Mouse (Mus musculus): ENCODE data around the gene Rnd1. TPM values are rescaled to one million over a fixed set of nuclear protein-coding genes. Genes with fewer than 3 reads are reported as not detected.

Gene Rnd1
- total RNA-seq, 2 experiments from 2014 or later = 6.4 to 6.9 TPM

- Histone ChIP-seq H3K4me3 (peak overlapping the region; percentile 71), H3K27ac (peak overlapping the region; percentile 67; the same call in 1 of the 2 replicates)
- no peak for TF ChIP-seq CTCF (conservative IDR thresholded peaks at IDR 0.05)
- DNase-seq (ENCODE audit: low spot score in 2 of 2) = no peak
These were observed 2.8 kb downstream of the Rnd1 start for GRCm38 (mm10) chr15:98674284-98674993.

GRCm38 (mm10) chr15:98673732-98674131 is 3.5 kb downstream of the Rnd1 start:
- H3K27ac ChIP-seq = no peak overlapping the region

GRCm38 (mm10) chr15:98672592-98672991 is 4.7 kb downstream of the Rnd1 start:
- TF ChIP-seq CTCF (conservative IDR thresholded peaks at IDR 0.05) = no peak
- Histone ChIP-seq H3K4me3 (no peak overlapping the region), H3K27ac (no peak overlapping the region)
- no peak for DNase-seq (ENCODE audit: low spot score in 2 of 2)

More at GRCm38 (mm10) chr15:98673732-98674131, 3.5 kb downstream of the Rnd1 start:
- DNase-seq (ENCODE audit: low spot score in 2 of 2) = no peak
- TF ChIP-seq CTCF (conservative IDR thresholded peaks at IDR 0.05) = no peak
- no peak overlapping the region for H3K4me3 ChIP-seq

GRCm38 (mm10) chr15:98664042-98664907 is 13.0 kb downstream of the Rnd1 start:
- no peak overlapping the region for H3K27ac ChIP-seq
- DNase-seq (ENCODE audit: low spot score in 2 of 2) = no peak
- peak; percentile 81 for TF ChIP-seq CTCF (conservative IDR thresholded peaks at IDR 0.05)
- H3K4me3 ChIP-seq = no peak overlapping the region

- DNase-seq (ENCODE audit: low spot score in 2 of 2) = peak; percentile 98
- H3K27ac ChIP-seq = peak within 1 kb of the TSS; percentile 95
- TF ChIP-seq CTCF (conservative IDR thresholded peaks at IDR 0.05) = no peak
- H3K4me3 ChIP-seq = peak within 1 kb of the TSS; percentile 87
These were observed 14.4 kb downstream of the Rnd1 start, which contains the start of gene Ddx23 for GRCm38 (mm10) chr15:98662567-98663545. TSS of gene Ddx23 (minus strand) at chr15:98662894.

- no peak for DNase-seq (ENCODE audit: low spot score in 2 of 2)
- H3K27ac ChIP-seq = peak overlapping the region; percentile 95
- no peak for TF ChIP-seq CTCF (conservative IDR thresholded peaks at IDR 0.05)
- H3K4me3 ChIP-seq = peak overlapping the region; percentile 87
These were observed 15.1 kb downstream of the Rnd1 start for GRCm38 (mm10) chr15:98662198-98662566.

- peak; percentile 38 for TF ChIP-seq CTCF (conservative IDR thresholded peaks at IDR 0.05)
- no peak for DNase-seq (ENCODE audit: low spot score in 2 of 2)
- Histone ChIP-seq H3K27ac (no peak overlapping the region), H3K4me3 (no peak overlapping the region)
These were observed 20.1 kb downstream of the Rnd1 start for GRCm38 (mm10) chr15:98656982-98657751.

- DNase-seq (ENCODE audit: low spot score in 2 of 2) = no peak
- Histone ChIP-seq H3K27ac (peak overlapping the region; percentile 43; the same call in 1 of the 2 replicates), H3K4me3 (no peak overlapping the region)
- TF ChIP-seq CTCF (conservative IDR thresholded peaks at IDR 0.05) = peak; percentile 61
These were observed 25.1 kb downstream of the Rnd1 start for GRCm38 (mm10) chr15:98652174-98652573.

GRCm38 (mm10) chr15:98651431-98651830 is 25.8 kb downstream of the Rnd1 start:
- TF ChIP-seq CTCF (conservative IDR thresholded peaks at IDR 0.05) = no peak
- DNase-seq (ENCODE audit: low spot score in 2 of 2) = no peak
- Histone ChIP-seq H3K27ac (peak overlapping the region; percentile 43; the same call in 1 of the 2 replicates), H3K4me3 (no peak overlapping the region)

GRCm38 (mm10) chr15:98648071-98648470 is 29.2 kb downstream of the Rnd1 start:
- H3K27ac ChIP-seq = peak overlapping the region; percentile 61
- TF ChIP-seq CTCF (conservative IDR thresholded peaks at IDR 0.05) = no peak
- H3K4me3 ChIP-seq = no peak overlapping the region
- DNase-seq (ENCODE audit: low spot score in 2 of 2) = no peak

GRCm38 (mm10) chr15:98647308-98647707 is 30.0 kb downstream of the Rnd1 start:
- DNase-seq (ENCODE audit: low spot score in 2 of 2) = no peak
- H3K27ac ChIP-seq = peak overlapping the region; percentile 61; the same call in 1 of the 2 replicates
- TF ChIP-seq CTCF (conservative IDR thresholded peaks at IDR 0.05) = peak; percentile 26
- H3K4me3 ChIP-seq = no peak overlapping the region

All from layer of hippocampus, adult 2 months (tissue).